Mouse (Mus musculus): ENCODE measurements around the gene Zfp710. TPM values are rescaled to one million over a fixed set of nuclear protein-coding genes. Genes with fewer than 3 reads are reported as not detected.

Gene Zfp710
- total and polyA plus RNA-seq, 3 experiments = 14.8 to 19.1 TPM; not detected in 1

- no peaks in the 10 kb centered on the region for H3K79me2 ChIP-seq (ENCODE audit: control insufficient read depth, insufficient read depth, low read length, poor library complexity)
These were observed 65.8 kb downstream of the Zfp710 start for GRCm38 (mm10) chr7:80090191-80091003.

GRCm38 (mm10) chr7:80091004-80091865, 66.6 kb downstream of the Zfp710 start:
- DNase-seq (ENCODE audit: low read depth, low spot score) = no peak
- no peaks in the 10 kb centered on the region for H3K27me3 ChIP-seq (ENCODE audit: control insufficient read depth in 1 of 2, insufficient read depth in 2 of 2, low read length in 2 of 2)
- no peaks in the 10 kb centered on the region; a peak in 1 of 4 replicates for H3K36me3 ChIP-seq (ENCODE audit: control insufficient read depth in 1 of 2, insufficient read depth in 2 of 2, low read length in 2 of 2)
- H3K79me2 ChIP-seq (ENCODE audit: control insufficient read depth, insufficient read depth, low read length, poor library complexity) = no peaks in the 10 kb centered on the region
- no peaks in the 10 kb centered on the region for H3K9me3 ChIP-seq (replicated peaks; ENCODE audit: insufficient read depth, low read length)
- no peak overlapping the region for H3K9ac ChIP-seq (ENCODE audit: control insufficient read depth, low read depth, low read length, poor library complexity, severe bottlenecking)
- no peak overlapping the region for H3K4me3 ChIP-seq (ENCODE audit: control insufficient read depth in 1 of 2, insufficient read depth in 1 of 2, low read depth in 2 of 2, low read length in 2 of 2)
- H3K27ac ChIP-seq (ENCODE audit: control insufficient read depth, low read depth, low read length) = no peak overlapping the region
- H3K4me1 ChIP-seq (ENCODE audit: control insufficient read depth in 1 of 2, insufficient read depth in 2 of 2, low read length in 2 of 2) = no peaks in the 10 kb centered on the region
- TF ChIP-seq ZMIZ1 (IDR thresholded peaks at IDR 0.05; ENCODE audit: low read depth, low read length) = 0 out of 2 replicates have a peak, but pooled peaks have one; percentile 25
- no peak for TF ChIP-seq MXI1 (IDR thresholded peaks at IDR 0.05; ENCODE audit: low read depth, low read length)
- no peak for TF ChIP-seq GABPA (IDR thresholded peaks at IDR 0.05; ENCODE audit: low read depth, low read length)
- TF ChIP-seq HCFC1 (IDR thresholded peaks at IDR 0.05; ENCODE audit: low read depth, low read length) = no peak

More at GRCm38 (mm10) chr7:80090191-80091003, 65.8 kb downstream of the Zfp710 start:
- TF ChIP-seq NELFE (IDR thresholded peaks at IDR 0.05; ENCODE audit: low read depth, low read length) (no peak), CHD1 (IDR thresholded peaks at IDR 0.05; ENCODE audit: low read depth, low read length) (no peak), NRF1 (IDR thresholded peaks at IDR 0.05; ENCODE audit: insufficient read depth, low read depth, low read length, poor library complexity, severe bottlenecking) (no peak), CTCF (IDR thresholded peaks at IDR 0.05 in 2 of 3, conservative IDR thresholded peaks at IDR 0.05 in 1 of 3; ENCODE audit: control insufficient read depth in 1 of 3, insufficient read depth in 1 of 3, low read depth in 2 of 3, low read length in 3 of 3, poor library complexity in 1 of 3, severe bottlenecking in 1 of 3) (no peak), ELF1 (IDR thresholded peaks at IDR 0.05; ENCODE audit: low read depth, low read length) (no peak), ZMIZ1 (IDR thresholded peaks at IDR 0.05; ENCODE audit: low read depth, low read length) (no peak), ZNF384 (IDR thresholded peaks at IDR 0.05; ENCODE audit: low read depth, low read length) (no peak), RCOR1 (IDR thresholded peaks at IDR 0.05; ENCODE audit: low read depth, low read length) (no peak), POLR2AphosphoS5 (IDR thresholded peaks at IDR 0.05; ENCODE audit: borderline replicate concordance, low read depth, low read length) (no peak)
- DNase-seq (ENCODE audit: low read depth, low spot score) = no peak
- H3K27ac ChIP-seq (ENCODE audit: control insufficient read depth, low read depth, low read length) = no peak overlapping the region
- H3K9ac ChIP-seq (ENCODE audit: control insufficient read depth, low read depth, low read length, poor library complexity, severe bottlenecking) = no peak overlapping the region
- no peaks in the 10 kb centered on the region for H3K9me3 ChIP-seq (replicated peaks; ENCODE audit: insufficient read depth, low read length)
- no peaks in the 10 kb centered on the region; a peak in 1 of 4 replicates for H3K36me3 ChIP-seq (ENCODE audit: control insufficient read depth in 1 of 2, insufficient read depth in 2 of 2, low read length in 2 of 2)
- H3K27me3 ChIP-seq (ENCODE audit: control insufficient read depth in 1 of 2, insufficient read depth in 2 of 2, low read length in 2 of 2) = no peaks in the 10 kb centered on the region
- no peaks in the 10 kb centered on the region for H3K4me1 ChIP-seq (ENCODE audit: control insufficient read depth in 1 of 2, insufficient read depth in 2 of 2, low read length in 2 of 2)
- no peak overlapping the region for H3K4me3 ChIP-seq (ENCODE audit: control insufficient read depth in 1 of 2, insufficient read depth in 1 of 2, low read depth in 2 of 2, low read length in 2 of 2)

Data from MEL (cell line).